Mouse (Mus musculus) forebrain, embryonic 15.5 days (tissue): ENCODE data around the gene Rufy2. TPM values are rescaled to one million over a fixed set of nuclear protein-coding genes. Genes with fewer than 3 reads are reported as not detected.
"Not testable (repeated sequence)": the region's sequence is repeated elsewhere in the genome, so short reads cannot be mapped to it uniquely, and the experiment has no call there.

Source experiments
- ATAC-seq: fragments of 200-750 bp; cut with Nextera tagmentation; replicated peaks from 2 replicates; pipeline ENCODE4 v1.8.0; 2017; ENCODE audit warnings: mild to moderate bottlenecking, moderate TSS enrichment, moderate library complexity
- H3K27ac ChIP-seq: fragments of 300-500 bp; sonication (generic); replicated peaks from 2 replicates; pipeline ENCODE4 v1.5.1; 2015; ENCODE audit warnings: mild to moderate bottlenecking, inconsistent platforms
- H3K27me3 ChIP-seq: fragments of 300-500 bp; sonication (generic); 2 replicates; pipeline ENCODE4 v1.6.1; 2015; ENCODE audit warnings: inconsistent platforms
- H3K36me3 ChIP-seq: fragments of 300-500 bp; sonication (generic); 2 replicates; pipeline ENCODE4 v1.6.1; 2015; ENCODE audit warnings: mild to moderate bottlenecking, inconsistent platforms
- H3K4me1 ChIP-seq: fragments of 300-500 bp; sonication (generic); 2 replicates; pipeline ENCODE4 v1.6.1; 2015; ENCODE audit warnings: inconsistent platforms
- H3K4me2 ChIP-seq: fragments of 300-500 bp; sonication (generic); replicated peaks from 2 replicates; pipeline ENCODE4 v1.6.1; 2015; ENCODE audit warnings: mild to moderate bottlenecking, inconsistent platforms
- H3K4me3 ChIP-seq: fragments of 300-500 bp; sonication (generic); 2 replicates; pipeline ENCODE4 v1.5.1; 2015; ENCODE audit warnings: mild to moderate bottlenecking, inconsistent platforms
- H3K9ac ChIP-seq: fragments of 300-500 bp; sonication (generic); replicated peaks from 2 replicates; pipeline ENCODE4 v1.6.1; 2015; ENCODE audit warnings: mild to moderate bottlenecking, inconsistent platforms
- H3K9me3 ChIP-seq: fragments of 300-500 bp; sonication (generic); 2 replicates; pipeline ENCODE4 v1.6.1; 2016; ENCODE audit warnings: inconsistent platforms
- WGBS: fragments of 180-500 bp; shearing (Covaris S2); methylation state at CpG from one replicate; pipeline ENCODE4 v1.1.7; 2015; ENCODE audit warnings: mixed read lengths; 5-methylcytosine and 5-hydroxymethylcytosine counted together
- polyA plus RNA-seq: library from polyadenylated mRNA; unstranded; fragments of >200 nt; fragmentation: Nextera tagmentation; extraction: Ambion mirVana; gene quantifications from 2 replicates; pipeline ENCODE4 v1.2.1, GENCODE M21; 2015

The Rufy2 gene
- polyA plus RNA-seq, 1 experiment from 2014 or later, result 58.3 TPM

DNA sequence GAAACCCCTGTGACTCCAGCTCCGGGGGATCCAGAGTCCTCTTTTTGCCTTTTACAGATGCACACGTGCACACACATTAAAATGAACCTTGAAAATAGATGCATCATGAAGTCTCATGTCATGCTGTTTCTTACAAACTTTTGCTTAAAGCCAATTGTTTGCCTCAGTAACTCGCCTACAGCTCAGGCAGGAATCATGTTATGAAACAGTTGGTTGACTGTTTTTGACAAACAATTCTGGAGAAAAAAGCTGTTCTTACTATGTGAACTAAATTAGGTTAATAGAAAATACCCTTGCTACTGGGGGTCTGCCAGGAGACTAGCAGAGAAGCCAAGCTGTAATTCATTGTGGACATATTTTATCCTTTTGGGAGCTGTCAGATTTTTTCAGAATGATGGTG lies 52.9 kb downstream of the Rufy2 start:
- Histone ChIP-seq H3K27me3 (no peaks in the 10 kb centered on the region), H3K9me3 (no peaks in the 10 kb centered on the region), H3K36me3 (no peaks in the 10 kb centered on the region), H3K4me2 (no peak overlapping the region), H3K4me1 (no peaks in the 10 kb centered on the region; the same call in 1 of the 2 replicates), H3K9ac (no peak overlapping the region), H3K4me3 (no peak overlapping the region), H3K27ac (no peak overlapping the region)
- WGBS, result 58% methylated on average over 3 of the region's 3 CpGs
- no peak for ATAC-seq

DNA sequence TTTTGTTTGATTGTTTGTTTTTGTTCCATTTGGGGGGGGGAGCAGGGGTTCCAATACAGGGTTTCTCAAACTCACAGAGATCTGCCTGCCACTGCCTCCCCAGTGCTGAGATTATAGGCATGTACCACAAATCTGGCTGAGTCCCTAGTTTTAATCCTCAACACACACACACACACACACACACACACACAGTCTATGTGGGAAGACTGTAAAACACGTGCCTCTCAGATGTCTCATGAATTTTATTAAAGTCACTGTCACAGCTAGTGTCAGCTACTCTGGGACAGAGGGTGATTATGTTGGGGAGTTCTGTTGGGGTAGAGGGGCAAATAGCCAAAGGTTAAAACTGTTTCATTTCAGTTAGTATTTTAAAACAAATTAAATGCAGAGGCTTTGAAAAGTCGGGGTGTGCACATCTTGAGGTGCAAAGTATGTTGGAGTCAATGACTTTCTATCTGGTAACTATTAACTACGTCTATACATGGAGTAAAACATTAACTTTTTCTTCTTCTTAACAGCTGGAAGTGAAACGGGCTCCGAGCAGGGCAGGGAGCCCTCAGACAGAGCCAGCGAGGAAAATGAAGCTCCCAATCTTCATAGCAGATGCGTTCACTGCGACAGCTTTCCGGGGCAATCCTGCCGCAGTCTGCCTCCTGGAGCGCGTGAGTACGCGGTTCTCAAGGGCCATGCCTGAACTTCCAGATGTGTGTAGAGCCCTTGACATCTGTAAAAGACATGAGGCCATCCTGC lies 58.7 kb downstream of the Rufy2 start:
- H3K4me1 ChIP-seq, result no peaks in the 10 kb centered on the region
- no peaks in the 10 kb centered on the region for H3K9me3 ChIP-seq
- H3K4me2 ChIP-seq, result no peak overlapping the region
- no peak overlapping the region for H3K9ac ChIP-seq
- no peaks in the 10 kb centered on the region for H3K27me3 ChIP-seq
- 85% methylated on average over 14 of the region's 14 CpGs for WGBS
- no peak overlapping the region for H3K27ac ChIP-seq
- no peak for ATAC-seq
- no peaks in the 10 kb centered on the region for H3K36me3 ChIP-seq
- H3K4me3 ChIP-seq, result no peak overlapping the region

DNA sequence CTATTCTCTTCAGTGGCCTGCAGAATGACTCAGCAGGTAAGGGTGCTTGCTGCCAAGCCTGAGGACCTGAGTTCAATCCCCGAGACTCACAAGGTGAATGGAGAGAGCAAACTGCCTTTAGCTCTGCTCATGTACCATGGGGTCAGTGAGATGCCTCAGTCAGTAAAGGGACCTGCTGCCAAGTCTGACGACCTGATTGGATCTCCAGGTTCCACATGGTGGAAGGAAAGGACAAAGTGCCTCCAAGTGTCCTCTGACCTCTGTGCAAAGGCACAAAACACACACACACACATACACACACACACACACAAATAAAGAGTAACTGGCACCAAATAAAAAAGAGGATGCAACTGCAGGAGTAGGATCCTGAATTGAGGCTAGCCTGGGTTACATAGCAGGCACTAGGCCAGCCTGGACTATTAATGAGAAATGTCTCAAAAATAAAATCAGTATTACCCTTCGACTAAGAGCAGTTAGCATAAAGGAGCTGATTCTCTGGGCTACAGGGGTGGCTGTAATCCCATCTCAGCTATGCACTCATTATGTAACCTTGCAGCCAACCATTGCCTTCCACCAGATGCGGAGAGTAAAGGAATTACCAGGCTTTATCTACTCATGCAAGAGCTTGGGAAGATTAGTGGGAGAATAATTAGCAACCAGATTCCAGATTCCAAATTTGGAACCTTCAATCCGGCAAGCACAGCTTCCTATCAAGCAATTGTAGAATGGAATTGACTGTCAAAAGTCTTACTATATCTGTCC lies 60.0 kb downstream of the Rufy2 start:
- ATAC-seq, result no peak
- no peaks in the 10 kb centered on the region for H3K36me3 ChIP-seq
- no peaks in the 10 kb centered on the region for H3K9me3 ChIP-seq
- no peak overlapping the region for H3K9ac ChIP-seq
- no peaks in the 10 kb centered on the region for H3K27me3 ChIP-seq
- no peaks in the 10 kb centered on the region for H3K4me1 ChIP-seq
- WGBS, result 59% methylated on average over 5 of the region's 5 CpGs
- no peak overlapping the region for H3K4me3 ChIP-seq
- no peak overlapping the region for H3K27ac ChIP-seq
- no peak overlapping the region for H3K4me2 ChIP-seq

DNA sequence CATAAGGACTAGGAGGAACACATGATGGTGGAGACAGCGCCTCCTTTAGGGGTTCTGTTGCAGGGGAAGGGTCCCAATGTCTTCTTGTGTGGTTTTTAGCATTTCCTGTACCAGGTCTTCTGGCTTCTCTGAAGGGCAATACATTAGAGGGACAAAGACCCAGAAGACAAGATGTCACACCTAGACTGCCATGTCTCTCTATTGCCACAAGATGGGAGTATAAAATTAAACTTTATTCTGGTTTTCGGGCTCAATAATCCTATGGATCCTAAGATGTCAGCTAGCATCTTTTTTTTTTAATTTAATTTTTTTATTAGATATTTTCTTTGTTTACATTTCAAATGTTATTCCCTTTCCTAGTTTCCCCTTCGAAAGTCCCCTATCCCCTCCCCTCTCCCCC lies 63.1 kb downstream of the Rufy2 start:
- ATAC-seq, result no peak
- Histone ChIP-seq H3K4me2 (no peak overlapping the region), H3K9me3 (no peaks in the 10 kb centered on the region), H3K4me1 (no peaks in the 10 kb centered on the region), H3K4me3 (no peak overlapping the region), H3K9ac (no peak overlapping the region), H3K36me3 (no peaks in the 10 kb centered on the region), H3K27me3 (no peaks in the 10 kb centered on the region), H3K27ac (no peak overlapping the region)
- WGBS, result 73% methylated on average over 3 of the region's 3 CpGs

DNA sequence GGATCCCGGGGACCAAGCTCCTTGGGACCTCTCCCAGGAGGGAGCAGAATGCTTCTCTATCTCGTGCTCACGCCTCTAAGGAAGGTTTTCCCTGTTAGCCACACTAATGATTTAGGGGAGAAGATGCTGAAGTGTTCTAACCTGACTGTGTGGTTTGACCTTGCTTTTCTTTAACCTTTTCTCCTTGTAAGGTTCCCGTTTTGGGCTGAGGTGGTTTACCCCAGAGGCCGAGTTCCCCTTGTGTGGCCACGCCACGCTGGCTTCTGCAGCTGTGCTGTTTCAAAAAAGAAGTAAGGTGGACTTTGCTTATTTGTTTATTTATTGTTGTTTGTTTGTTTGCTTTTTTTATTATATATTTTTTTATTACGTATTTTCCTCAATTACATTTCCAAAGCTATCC lies 67.7 kb downstream of the Rufy2 start:
- Histone ChIP-seq H3K4me1 (no peaks in the 10 kb centered on the region), H3K4me3 (no peak overlapping the region), H3K4me2 (no peak overlapping the region), H3K27me3 (no peaks in the 10 kb centered on the region), H3K9ac (no peak overlapping the region), H3K36me3 (no peaks in the 10 kb centered on the region), H3K27ac (no peak overlapping the region), H3K9me3 (no peaks in the 10 kb centered on the region)
- WGBS, result 92% methylated on average over 8 of the region's 8 CpGs
- ATAC-seq, result no peak

DNA sequence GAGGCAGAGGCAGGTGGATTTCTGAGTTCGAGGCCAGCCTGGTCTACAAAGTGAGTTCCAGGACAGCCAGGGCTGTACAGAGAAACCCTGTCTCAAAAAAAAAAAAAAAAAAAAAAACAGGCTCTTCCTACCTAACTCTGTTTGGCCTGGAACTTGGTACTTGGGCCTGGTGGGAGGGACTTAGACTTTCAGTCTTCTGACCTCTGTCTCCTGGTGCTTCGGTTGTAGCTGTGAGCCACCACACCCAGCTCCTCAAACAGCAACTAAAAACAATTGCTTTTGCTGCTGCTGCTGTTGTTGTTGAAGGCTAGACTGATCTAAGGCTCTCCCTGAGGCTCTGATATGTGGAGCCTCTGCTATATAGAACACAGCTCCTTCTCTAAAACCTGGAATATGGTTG lies 69.1 kb downstream of the Rufy2 start:
- ATAC-seq, result no peak
- no peak overlapping the region for H3K27ac ChIP-seq
- no peaks in the 10 kb centered on the region for H3K9me3 ChIP-seq
- 85% methylated on average over 2 of the region's 2 CpGs for WGBS
- H3K27me3 ChIP-seq, result no peaks in the 10 kb centered on the region
- no peak overlapping the region for H3K4me2 ChIP-seq
- H3K4me3 ChIP-seq, result no peak overlapping the region
- H3K36me3 ChIP-seq, result no peaks in the 10 kb centered on the region
- H3K9ac ChIP-seq, result no peak overlapping the region
- H3K4me1 ChIP-seq, result no peaks in the 10 kb centered on the region

DNA sequence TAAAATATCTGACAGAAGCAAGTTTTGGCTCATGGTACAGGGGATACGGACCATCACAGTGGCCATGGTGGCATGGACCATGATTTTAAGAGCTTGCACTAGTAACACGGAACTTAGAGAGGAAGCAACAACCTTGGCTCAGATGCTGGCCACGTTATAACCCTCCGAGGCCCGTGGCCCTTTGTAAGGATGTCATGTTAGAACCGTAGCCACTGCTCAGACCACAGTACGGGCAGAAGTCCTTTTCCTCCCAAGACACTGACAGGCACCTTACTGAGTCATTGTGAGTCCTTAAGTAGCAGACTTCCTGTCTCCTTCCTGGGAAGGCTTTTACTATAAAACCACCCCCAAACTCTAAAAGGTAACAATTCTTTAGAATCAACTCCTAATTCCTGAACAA lies 71.2 kb downstream of the Rufy2 start:
- Histone ChIP-seq H3K9ac (no peak overlapping the region), H3K36me3 (no peaks in the 10 kb centered on the region), H3K9me3 (no peaks in the 10 kb centered on the region), H3K27ac (no peak overlapping the region), H3K4me1 (no peaks in the 10 kb centered on the region), H3K27me3 (no peaks in the 10 kb centered on the region), H3K4me2 (no peak overlapping the region), H3K4me3 (no peak overlapping the region)
- 73% methylated on average over 7 of the region's 7 CpGs for WGBS
- no peak for ATAC-seq

DNA sequence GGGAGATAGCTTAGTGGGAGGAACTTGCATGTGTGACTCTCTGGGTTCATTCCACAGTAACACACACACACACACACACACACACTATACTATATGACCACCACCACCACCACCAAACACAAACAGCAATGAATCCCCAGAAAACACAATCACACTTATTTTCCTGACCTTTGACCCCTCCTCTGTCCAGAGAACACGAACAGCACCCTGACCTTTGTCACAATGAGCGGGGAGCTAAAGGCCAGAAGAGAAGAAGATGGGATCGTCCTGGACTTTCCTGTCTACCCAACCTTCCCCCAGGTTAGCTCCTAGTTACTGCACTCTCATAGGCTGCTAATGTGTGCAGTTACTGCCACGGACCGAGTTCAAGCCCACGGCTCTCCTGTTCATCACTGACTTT lies 72.0 kb downstream of the Rufy2 start:
- Histone ChIP-seq H3K9me3 (no peaks in the 10 kb centered on the region), H3K27me3 (no peaks in the 10 kb centered on the region), H3K4me2 (no peak overlapping the region), H3K9ac (no peak overlapping the region), H3K36me3 (no peaks in the 10 kb centered on the region), H3K4me3 (no peak overlapping the region), H3K4me1 (no peaks in the 10 kb centered on the region), H3K27ac (no peak overlapping the region)
- 89% methylated on average over 6 of the region's 6 CpGs for WGBS
- no peak for ATAC-seq

DNA sequence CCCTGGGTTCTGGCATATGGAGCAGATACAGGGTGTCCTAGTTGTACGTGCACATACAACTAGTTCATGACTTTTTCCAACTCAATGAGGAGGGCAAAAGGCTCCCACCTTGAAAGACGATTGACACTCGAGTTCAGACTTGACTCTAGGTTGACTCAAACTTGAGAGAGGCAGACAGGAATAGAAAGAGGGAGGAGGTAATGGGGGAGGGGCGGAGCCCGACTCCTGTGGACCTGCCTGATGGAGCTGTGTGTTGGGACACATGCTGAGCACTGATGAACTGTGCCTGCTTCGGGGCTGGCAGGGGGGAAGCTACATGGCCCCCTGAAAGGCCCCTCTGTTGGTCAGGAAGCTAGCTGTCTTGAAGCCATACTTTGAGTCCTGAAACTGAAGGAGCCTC lies 73.0 kb downstream of the Rufy2 start:
- H3K27me3 ChIP-seq, result no peaks in the 10 kb centered on the region
- no peaks in the 10 kb centered on the region for H3K4me1 ChIP-seq
- H3K4me3 ChIP-seq, result no peak overlapping the region
- H3K4me2 ChIP-seq, result no peak overlapping the region
- no peak overlapping the region for H3K9ac ChIP-seq
- H3K27ac ChIP-seq, result no peak overlapping the region
- H3K9me3 ChIP-seq, result no peaks in the 10 kb centered on the region
- no peaks in the 10 kb centered on the region for H3K36me3 ChIP-seq
- WGBS, result 61% methylated on average over 6 of the region's 6 CpGs
- ATAC-seq, result no peak

DNA sequence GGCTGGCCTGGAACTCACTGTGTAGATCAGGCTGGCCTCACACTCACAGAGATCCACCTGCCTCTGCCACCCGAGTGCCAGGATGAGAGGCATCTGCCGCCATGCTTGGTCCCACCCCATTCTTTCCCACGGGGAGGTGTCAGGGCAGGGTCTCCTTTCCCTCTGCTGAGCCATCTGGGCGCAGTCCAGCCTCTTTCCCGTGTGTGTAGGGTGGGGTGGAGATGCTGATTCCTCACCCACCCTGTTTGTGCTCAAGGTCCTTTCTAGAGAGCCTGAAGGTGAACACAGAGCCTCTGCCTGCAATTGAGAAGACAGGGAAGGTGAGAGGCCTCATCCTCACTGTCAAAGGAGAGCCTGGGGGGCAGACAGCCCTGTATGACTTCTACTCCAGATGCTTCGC lies 74.0 kb downstream of the Rufy2 start:
- not testable (repeated sequence) for H3K9ac ChIP-seq, H3K27ac ChIP-seq, H3K4me2 ChIP-seq, H3K4me1 ChIP-seq, H3K9me3 ChIP-seq, H3K36me3 ChIP-seq, ATAC-seq, H3K27me3 ChIP-seq, H3K4me3 ChIP-seq
- WGBS, result 89% methylated on average over 6 of the region's 6 CpGs

DNA sequence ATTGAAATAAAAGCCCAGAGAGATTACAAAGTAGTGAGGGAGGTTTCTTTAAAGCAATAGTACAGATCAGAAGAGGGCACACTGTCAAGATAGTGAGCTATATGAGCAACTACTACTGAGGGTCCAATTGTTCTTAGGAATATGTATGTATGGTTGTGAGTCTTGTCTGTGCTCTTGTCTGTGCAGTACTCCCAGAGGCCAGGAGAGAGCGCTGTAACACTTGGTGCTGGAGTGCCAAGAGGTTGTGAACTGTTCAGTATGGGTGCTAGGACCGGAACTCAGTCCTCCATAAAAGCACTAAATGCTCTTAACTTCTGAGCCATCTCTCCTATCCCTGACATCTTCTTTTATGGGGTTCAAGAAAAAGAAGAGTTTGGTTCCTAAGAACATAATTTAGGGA lies 74.6 kb downstream of the Rufy2 start:
- ATAC-seq, result no peak
- WGBS, result 94% methylated on average over 2 of the region's 2 CpGs
- H3K27me3 ChIP-seq, result no peaks in the 10 kb centered on the region

DNA sequence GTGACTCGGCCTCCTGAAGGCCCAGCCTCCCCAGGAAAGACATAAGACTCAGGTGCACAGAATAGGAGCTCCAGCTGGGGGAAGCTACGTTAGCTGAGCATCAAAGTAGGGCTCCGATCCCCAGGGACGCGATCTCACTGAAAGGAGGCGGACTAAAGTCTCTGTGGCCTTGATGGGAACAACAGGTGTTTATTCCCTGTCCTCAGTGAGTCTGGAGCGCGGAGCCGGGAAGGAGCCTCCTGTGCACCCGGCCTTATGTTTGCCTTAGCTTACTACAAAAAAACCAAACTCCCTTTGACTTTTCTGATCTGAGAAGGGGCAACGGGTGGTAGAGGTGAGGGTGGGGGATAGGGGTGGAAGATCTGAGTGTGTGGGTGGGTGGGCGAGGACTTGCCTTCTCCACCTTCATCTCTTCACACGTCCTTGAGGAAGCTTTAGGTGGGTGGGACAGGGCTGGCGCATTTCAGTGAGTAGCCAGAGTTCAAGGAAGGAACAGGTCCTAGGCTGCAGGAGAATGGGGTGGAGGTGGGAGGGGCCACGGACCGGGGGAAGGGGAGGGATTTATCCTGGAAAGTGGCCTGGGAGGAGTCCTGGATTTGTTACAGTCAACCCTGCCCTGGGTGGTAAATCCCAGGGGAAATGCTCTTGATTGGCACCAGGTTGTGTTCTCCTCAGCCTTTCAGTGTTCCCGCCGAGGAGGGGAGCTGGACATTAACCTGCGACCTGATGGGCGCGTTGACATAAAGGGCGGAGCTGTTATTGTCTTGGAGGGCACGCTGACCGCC lies 77.1 kb downstream of the Rufy2 start:
- WGBS, result 45% methylated on average over 24 of the region's 24 CpGs
- H3K4me2 ChIP-seq, result no peak overlapping the region
- H3K27ac ChIP-seq, result no peak overlapping the region
- H3K36me3 ChIP-seq, result no peaks in the 10 kb centered on the region
- no peak overlapping the region for H3K4me3 ChIP-seq
- H3K4me1 ChIP-seq, result 0 out of 2 replicates have a peak, but pooled peaks cover 3% of the 10 kb centered on the region
- H3K27me3 ChIP-seq, result no peaks in the 10 kb centered on the region
- H3K9me3 ChIP-seq, result no peaks in the 10 kb centered on the region
- H3K9ac ChIP-seq, result no peak overlapping the region
- no peak for ATAC-seq

More for the DNA sequence above, 74.6 kb downstream of the Rufy2 start:
- H3K9me3 ChIP-seq, result no peaks in the 10 kb centered on the region
- no peak overlapping the region for H3K4me3 ChIP-seq
- H3K27ac ChIP-seq, result no peak overlapping the region
- no peak overlapping the region for H3K4me2 ChIP-seq
- no peaks in the 10 kb centered on the region for H3K4me1 ChIP-seq
- H3K36me3 ChIP-seq, result no peaks in the 10 kb centered on the region
- H3K9ac ChIP-seq, result no peak overlapping the region
